Mouse (Mus musculus): Measurements from ENCODE around the gene Acp4.
"Not testable (repeated sequence)": the region's sequence is repeated elsewhere in the genome, so short reads cannot be mapped to it uniquely, and the experiment has no call there.

Gene Acp4

DNA sequence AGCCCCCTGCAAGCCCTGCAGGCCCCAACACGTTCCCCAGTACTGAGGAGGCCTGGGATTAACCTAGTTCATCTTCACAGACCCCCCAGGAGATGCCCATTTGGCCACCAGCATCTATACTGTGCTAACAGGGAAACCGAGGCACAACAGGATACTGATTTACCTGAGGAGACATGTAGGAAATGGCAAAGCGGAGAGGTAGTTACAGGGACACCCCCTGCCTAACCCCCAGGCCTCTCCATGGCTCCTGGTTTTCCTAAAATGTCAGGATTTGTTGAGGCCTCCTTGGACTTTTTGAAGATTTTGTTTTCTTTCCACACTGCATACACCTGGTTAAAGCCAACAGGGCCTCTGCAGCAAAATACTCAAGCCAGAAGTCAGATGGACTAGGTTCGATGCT lies at the start of gene Acp4:
Gene Acp4 (minus strand): TSS at position 101 of the 400 bp plus-strand sequence.
- no peak for DNase-seq (ENCODE audit: low spot score)

GRCm38 (mm10) chr7:44306516-44307240 lies 49.5 kb upstream of the Acp4 start, which contains the start of gene Clec11a:
Clec11a (minus strand) TSS chr7:44306902.
- no peak for DNase-seq (ENCODE audit: low spot score)

DNA sequence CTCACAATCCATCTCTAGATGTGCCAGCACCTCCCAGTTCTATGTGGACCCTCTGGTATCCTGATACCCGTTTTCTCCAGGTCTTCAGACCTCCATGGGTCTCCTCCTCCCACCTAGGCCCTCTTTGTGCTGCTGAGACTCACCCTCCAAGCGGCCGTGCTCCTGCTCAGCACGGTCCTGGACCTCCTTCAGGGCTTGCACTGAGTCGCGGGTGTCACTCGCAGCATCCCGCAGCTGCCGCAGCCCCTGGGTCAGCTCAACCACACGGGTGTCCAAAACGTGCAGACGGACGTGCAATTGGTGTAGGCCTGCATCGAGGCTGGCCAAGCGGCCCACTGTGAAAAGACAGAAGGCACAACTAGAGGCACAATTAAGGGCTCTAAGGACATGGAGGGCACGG lies 48.5 kb upstream of the Acp4 start:
- no peak for DNase-seq (ENCODE audit: low spot score)

DNA sequence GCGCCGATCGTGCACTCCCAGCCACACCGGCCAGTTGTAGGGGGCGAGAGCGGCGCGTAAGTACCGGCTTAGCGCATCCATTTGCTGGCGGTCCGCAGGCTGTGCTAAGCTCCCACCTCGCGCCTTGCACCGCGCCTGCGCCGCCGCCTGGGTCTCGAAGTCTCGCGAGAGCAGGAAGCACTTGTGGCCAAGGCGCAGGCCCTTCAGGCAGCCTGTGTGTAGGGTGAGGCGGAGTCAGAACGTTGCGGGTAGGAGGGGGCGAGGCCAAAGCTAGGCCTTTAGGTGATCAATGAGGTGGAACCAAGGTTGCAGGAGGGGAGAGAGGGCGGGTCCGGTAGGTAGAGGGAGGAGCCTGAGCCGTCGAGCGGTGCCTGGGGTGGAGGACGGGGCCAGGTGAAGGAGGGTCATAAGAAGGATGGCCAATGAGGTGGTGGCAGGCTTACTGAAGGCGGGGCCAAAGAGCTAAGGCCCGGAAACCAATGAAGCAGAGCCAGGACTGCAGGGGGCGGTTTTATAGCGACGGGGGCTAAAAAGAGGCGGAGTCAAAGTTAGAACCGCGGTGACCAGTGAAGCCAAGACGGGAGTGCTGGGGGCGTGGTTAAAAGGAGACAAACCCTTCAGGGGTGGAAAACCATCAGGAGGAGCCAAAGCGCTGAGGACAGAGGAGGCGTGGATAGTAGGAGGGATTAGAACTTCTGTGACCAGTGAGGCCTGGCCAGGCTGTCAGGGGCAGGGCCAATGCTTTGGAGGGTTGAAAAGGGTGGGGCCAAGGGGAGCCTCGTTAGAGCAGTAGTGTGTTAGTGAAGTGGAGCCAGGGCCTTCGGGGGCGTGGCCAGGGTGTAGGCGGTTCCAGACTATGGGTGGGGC lies 47.8 kb upstream of the Acp4 start:
- peak; percentile 93 for DNase-seq (ENCODE audit: low spot score)

DNA sequence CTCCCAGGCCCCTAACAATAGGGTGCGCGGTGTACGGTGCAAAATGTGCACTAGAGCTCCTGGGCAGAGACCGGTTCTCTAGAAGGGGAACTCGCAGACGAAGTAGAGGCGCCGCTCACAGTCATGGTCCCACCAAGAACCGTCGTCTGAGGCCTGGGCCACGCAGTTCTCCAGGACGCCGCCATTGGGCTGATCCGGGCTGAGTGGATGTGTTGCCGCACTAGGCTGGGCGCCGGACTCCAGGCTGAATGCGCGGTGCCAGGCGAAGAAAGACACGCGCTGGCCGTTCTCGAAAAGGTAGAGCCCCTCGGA lies 47.2 kb upstream of the Acp4 start:
- peak; percentile 49 for DNase-seq (ENCODE audit: low spot score)

- DNase-seq (ENCODE audit: low spot score): no peak
These were observed 46.5 kb upstream of the Acp4 start for GRCm38 (mm10) chr7:44303346-44304340.

DNA sequence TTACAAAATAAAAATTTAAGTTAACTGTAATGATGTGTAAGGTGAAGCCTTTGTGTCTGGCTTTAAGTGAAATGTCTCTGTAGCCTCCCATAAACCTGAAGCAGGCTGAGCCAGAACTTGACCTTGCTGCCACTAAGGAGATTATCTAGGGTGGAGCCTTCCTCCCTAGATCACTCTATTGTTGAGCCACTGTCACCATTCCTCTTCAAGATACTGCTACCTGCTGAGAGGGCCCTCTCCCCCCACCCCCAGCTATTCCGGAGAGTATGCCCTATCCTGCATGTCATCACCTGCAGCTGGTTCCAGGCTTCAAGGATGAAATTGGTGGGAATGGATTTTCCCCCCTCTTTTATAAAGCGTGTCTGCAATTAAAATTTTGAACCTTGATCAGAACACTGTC lies 40.3 kb upstream of the Acp4 start:
- DNase-seq (ENCODE audit: low spot score): not testable (repeated sequence)

GRCm38 (mm10) chr7:44291418-44291817 lies 34.2 kb upstream of the Acp4 start:
- no peak for DNase-seq (ENCODE audit: low spot score)

- DNase-seq (ENCODE audit: low spot score): no peak
These were observed 33.8 kb upstream of the Acp4 start for GRCm38 (mm10) chr7:44290986-44291385.

DNA sequence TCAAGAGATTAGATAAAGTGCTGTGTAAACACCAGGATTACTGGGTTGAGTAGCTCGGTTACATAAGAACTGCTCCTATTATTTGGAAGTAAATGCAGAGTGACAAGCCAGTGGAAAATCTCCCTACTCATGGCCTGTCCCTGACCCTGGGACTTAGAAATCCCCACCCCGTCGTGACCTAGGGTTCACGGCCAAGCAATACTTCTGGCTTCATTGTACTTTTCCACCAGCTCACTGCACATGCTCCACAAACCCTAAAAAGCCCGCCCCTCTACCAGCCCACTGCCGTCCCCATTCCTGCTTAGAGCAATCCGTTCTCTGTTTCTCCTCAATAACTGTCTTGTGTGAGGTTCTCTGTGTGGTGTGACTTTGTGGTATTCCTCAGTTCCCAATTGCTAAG lies 30.6 kb upstream of the Acp4 start:
- DNase-seq (ENCODE audit: low spot score): no peak

GRCm38 (mm10) chr7:44281586-44281985 lies 24.4 kb upstream of the Acp4 start:
- no peak for DNase-seq (ENCODE audit: low spot score)

- no peak for DNase-seq (ENCODE audit: low spot score)
These were observed 23.8 kb upstream of the Acp4 start for GRCm38 (mm10) chr7:44280959-44281358.

DNA sequence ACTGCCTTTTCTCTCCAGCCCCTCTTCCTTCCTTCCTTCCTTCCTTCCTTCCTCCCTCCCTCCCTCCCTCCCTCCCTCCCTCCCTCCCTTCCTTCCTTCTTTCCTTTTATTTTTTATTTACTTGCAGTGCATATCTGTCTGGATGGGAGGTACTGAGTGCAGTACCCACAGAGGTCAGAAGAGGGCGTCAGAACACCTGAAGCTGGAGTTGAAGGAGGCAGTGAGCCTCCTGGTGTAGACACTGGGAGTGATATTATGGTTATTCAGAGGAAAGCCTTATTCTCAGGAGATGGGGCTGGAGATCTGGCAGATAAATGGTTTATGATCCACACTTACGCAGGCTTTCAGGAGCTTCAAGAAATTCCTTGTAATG lies 20.1 kb upstream of the Acp4 start:
- no peak for DNase-seq (ENCODE audit: low spot score)

- no peak for DNase-seq (ENCODE audit: low spot score)
These were observed 19.5 kb upstream of the Acp4 start for GRCm38 (mm10) chr7:44276461-44277249.

GRCm38 (mm10) chr7:44275546-44275945 lies 18.4 kb upstream of the Acp4 start:
- no peak for DNase-seq (ENCODE audit: low spot score)

GRCm38 (mm10) chr7:44274096-44274495 lies 16.9 kb upstream of the Acp4 start:
- DNase-seq (ENCODE audit: low spot score): no peak

DNA sequence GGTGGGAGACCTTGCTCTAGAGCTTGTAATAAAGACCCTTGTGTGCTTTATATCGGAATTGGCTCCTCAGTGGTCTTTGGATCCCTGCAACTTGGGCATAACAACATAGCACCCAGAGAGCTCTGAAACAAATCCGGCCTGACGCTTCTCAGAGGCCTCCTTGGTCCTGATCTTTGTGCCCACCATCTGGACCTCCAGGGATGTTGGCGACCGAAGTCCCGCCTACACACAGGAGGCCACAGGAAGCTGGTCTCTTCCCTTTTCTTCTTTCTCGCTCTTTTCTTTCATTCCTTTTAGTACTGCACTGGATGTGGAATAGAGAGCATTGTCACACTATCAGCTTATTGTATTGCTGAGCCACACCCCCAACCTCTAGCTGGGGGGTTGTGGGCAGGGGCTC lies 16.3 kb upstream of the Acp4 start:
- no peak for DNase-seq (ENCODE audit: low spot score)

DNA sequence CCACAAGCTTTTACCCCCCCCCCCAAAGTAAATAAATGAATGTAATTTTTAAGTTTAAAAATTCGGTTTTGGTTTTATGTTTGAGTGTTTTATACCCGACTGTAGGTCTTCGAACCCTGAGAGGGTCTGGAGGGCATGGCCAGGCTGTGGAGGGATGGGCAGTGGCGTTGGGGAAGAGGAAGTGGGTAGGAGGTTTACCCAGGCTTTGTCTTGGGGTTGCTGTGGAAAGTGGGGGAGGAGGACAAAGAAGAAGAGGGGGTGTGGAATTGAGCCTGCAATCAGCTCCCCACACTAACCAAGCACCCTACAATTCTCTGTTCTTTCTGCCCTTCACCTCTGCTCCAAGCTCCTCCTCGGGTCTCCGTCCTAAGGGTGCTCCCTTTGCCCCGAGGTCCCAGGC lies 15.4 kb upstream of the Acp4 start:
- no peak for DNase-seq (ENCODE audit: low spot score)

GRCm38 (mm10) chr7:44271309-44271708 lies 14.1 kb upstream of the Acp4 start:
- no peak for DNase-seq (ENCODE audit: low spot score)

- no peak for DNase-seq (ENCODE audit: low spot score)
These were observed 12.2 kb upstream of the Acp4 start for GRCm38 (mm10) chr7:44269397-44269796.

DNA sequence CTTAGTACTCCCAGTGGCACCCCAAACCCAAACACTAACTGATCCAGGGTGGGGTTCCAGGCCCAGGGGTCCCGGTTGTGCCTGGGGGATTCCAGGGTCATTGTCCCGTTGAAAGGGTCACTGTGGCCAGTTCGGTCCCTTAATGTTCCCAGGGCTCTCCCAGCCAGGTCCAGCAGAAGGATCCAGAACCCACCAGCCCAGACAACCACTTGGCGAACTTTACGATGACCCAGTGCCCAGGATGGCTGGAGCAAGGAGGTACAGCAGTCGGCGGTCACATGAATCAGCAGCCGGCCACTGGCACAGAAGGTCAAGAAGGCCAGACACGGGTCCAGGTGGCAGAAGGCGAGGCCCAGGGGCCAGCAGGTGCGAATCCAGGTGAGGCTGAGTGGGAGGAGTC lies 10.9 kb upstream of the Acp4 start:
- no peak for DNase-seq (ENCODE audit: low spot score)
